Mouse (Mus musculus): Measurements from ENCODE around the gene Rab13. TPM values are rescaled to one million over a fixed set of nuclear protein-coding genes. Genes with fewer than 3 reads are reported as not detected.

Gene Rab13
- 0.32 TPM for polyA plus RNA-seq (2017; shearing (Covaris generic))

GRCm38 (mm10) chr3:90213377-90213866 lies at the start of gene Rab13, which contains the start of gene Rps27:
Gene Rab13, plus strand, starts transcription at chr3:90213695.
Gene Rps27, minus strand, starts transcription at chr3:90213651.

GRCm38 (mm10) chr3:90231507-90232333 lies 18.2 kb downstream of the Rab13 start, which contains the start of gene Jtb:
Gene Jtb, plus strand, starts transcription at chr3:90231597.

DNA sequence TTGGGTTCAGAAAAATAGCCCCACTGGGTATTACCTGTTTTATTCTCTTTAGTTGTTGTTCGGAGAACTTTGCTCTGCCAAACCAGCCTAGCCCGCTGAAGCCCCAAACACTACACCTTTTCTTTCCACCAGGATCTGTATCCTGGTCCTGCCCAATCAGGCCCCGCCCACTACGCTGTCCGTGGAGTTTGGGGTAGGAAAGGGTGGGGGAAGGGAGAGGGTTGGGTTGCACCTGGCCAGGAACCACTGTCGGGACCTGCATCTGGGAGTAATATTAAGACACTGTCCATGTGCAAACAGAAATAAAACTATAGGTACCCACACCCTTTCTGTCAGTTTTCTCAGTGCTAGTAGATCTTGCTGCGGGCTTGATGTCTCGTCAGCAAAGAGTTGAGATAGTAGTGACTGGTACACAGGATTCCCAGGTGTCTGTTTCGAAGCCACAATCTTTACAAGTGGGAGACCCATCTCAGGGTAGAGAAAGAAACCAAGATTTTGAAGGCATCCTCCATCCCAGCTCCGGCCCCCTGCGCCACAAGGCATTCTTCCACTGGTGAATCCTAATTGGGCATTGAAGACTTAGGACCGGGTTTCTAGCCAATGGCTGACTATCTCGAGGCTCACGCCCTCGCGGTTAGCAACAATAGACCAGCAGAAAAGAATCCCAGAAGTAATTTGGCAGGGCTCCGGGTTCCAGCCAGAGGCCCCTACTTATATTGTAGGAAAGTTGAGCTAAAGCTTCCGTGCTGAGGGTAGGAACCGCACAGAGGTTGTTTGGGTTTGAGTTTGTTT lies 29.7 kb downstream of the Rab13 start, which contains the start of gene Creb3l4:
Gene Creb3l4 (minus strand): TSS at position 529 of the 792 bp plus-strand sequence.

GRCm38 (mm10) chr3:90247960-90248745 lies 34.7 kb downstream of the Rab13 start, which contains the start of gene Slc39a1:
Gene Slc39a1, plus strand, starts transcription at chr3:90248172.

GRCm38 (mm10) chr3:90253653-90254418 lies 40.3 kb downstream of the Rab13 start, which contains the start of gene Crtc2:
Gene Crtc2, plus strand, starts transcription at chr3:90254163.

GRCm38 (mm10) chr3:90265034-90265931 lies 51.8 kb downstream of the Rab13 start, which contains the start of gene Dennd4b:
Gene Dennd4b, plus strand, starts transcription at chr3:90265185.

Other genes with a start within 250 kb of the Rab13 start
- 89.9 TPM for gene Hax1, start 214.9 kb upstream of the Rab13 start, polyA plus RNA-seq (2017; shearing (Covaris generic))
- 129 TPM for gene 4933434E20Rik, start 162.1 kb upstream of the Rab13 start, polyA plus RNA-seq (2017; shearing (Covaris generic))
- 204 TPM for gene Ubap2l, start 161.1 kb upstream of the Rab13 start, polyA plus RNA-seq (2017; shearing (Covaris generic))
- 930 TPM for gene Tpm3, start 141.0 kb upstream of the Rab13 start, polyA plus RNA-seq (2017; shearing (Covaris generic))
- 0.71 TPM for gene Nup210l, start 109.6 kb upstream of the Rab13 start, polyA plus RNA-seq (2017; shearing (Covaris generic))
- gene Rps27, start within 50 bp of the Rab13 start, polyA plus RNA-seq (2017; shearing (Covaris generic)): 4,745 TPM
- gene Jtb, start 17.9 kb downstream of the Rab13 start, polyA plus RNA-seq (2017; shearing (Covaris generic)): 150 TPM
- not detected for gene Creb3l4, start 29.8 kb downstream of the Rab13 start, polyA plus RNA-seq (2017; shearing (Covaris generic))
- gene Slc39a1, start 34.5 kb downstream of the Rab13 start, polyA plus RNA-seq (2017; shearing (Covaris generic)): 1.8 TPM
- 112 TPM for gene Crtc2, start 40.5 kb downstream of the Rab13 start, polyA plus RNA-seq (2017; shearing (Covaris generic))
- 40.7 TPM for gene Dennd4b, start 51.5 kb downstream of the Rab13 start, polyA plus RNA-seq (2017; shearing (Covaris generic))
- 14.9 TPM for gene Gatad2b, start 79.5 kb downstream of the Rab13 start, polyA plus RNA-seq (2017; shearing (Covaris generic))
- gene Slc27a3, start 176.2 kb downstream of the Rab13 start, polyA plus RNA-seq (2017; shearing (Covaris generic)): not detected
- gene Ints3, start 219.9 kb downstream of the Rab13 start, polyA plus RNA-seq (2017; shearing (Covaris generic)): 19.2 TPM